Mouse (Mus musculus) liver, postnatal 0 days (tissue): ENCODE data around the gene Gm28051.
A peak's percentile ranks its signal among the peaks of the same experiment; 100 is the strongest.

ENCODE experiments used
- CTCF ChIP-seq: sonication (generic); IDR thresholded peaks from 2 replicates; pipeline ENCODE4 v1.5.1; 2016; ENCODE audit warnings: antibody characterized with exemption, low read depth
- EP300 ChIP-seq: IDR thresholded peaks from 2 replicates; pipeline ENCODE4 v1.6.1; 2016; ENCODE audit warnings: antibody characterized with exemption, low read depth, mild to moderate bottlenecking

GRCm38 (mm10) chr12:102740285-102740684, 17.3 kb downstream of the Gm28051 start:
- no peak for TF ChIP-seq EP300
- peak; percentile 67 for TF ChIP-seq CTCF
